Mouse (Mus musculus) adrenal gland (tissue): ENCODE measurements around the gene Kcnj4.

Source experiments
- microRNA-seq, 2 experiments: library from miRNA; unstranded; fragments of <30 nt; microRNA quantifications; one replicate each; pipeline ENCODE4; 2019

Gene Kcnj4

Small RNA genes lying within 50 kb of the gene (microRNA-seq; reads per million reads assigned to microRNA genes)
- 0 reads per million in 2 experiments for gene Gm44302
